Mouse (Mus musculus): ENCODE data around the gene Cryzl1. TPM values are rescaled to one million over a fixed set of nuclear protein-coding genes. Genes with fewer than 3 reads are reported as not detected.

Cryzl1 gene
- polyA plus RNA-seq, 1 experiment from 2014 or later, result 36.3 TPM

- H3K4me1 ChIP-seq (replicated peaks; ENCODE audit: control insufficient read depth, insufficient read depth, low read length), result no peaks in the 10 kb centered on the region
- no peaks in the 10 kb centered on the region for H3K9me3 ChIP-seq (ENCODE audit: control insufficient read depth)
- H3K27me3 ChIP-seq (replicated peaks; ENCODE audit: control insufficient read depth, insufficient read depth, low read length), result no peaks in the 10 kb centered on the region
- no peaks in the 10 kb centered on the region for H3K36me3 ChIP-seq (ENCODE audit: control insufficient read depth, insufficient read depth)
- no peak overlapping the region for H3K4me3 ChIP-seq (ENCODE audit: low read depth, low read length)
- no peak for TF ChIP-seq CTCF (IDR thresholded peaks at IDR 0.05; ENCODE audit: low read depth)
- no peak overlapping the region for H3K27ac ChIP-seq (ENCODE audit: low read depth, low read length)
- H3K9ac ChIP-seq (ENCODE audit: low read depth, low read length), result no peak overlapping the region
- no peak overlapping the region for H3K4me2 ChIP-seq (replicated peaks; ENCODE audit: low read depth)
- no peak for ATAC-seq
- WGBS, result 61% methylated on average over 5 of the region's 5 CpGs
Measured at GRCm38 (mm10) chr16:91734771-91735170, 6.0 kb upstream of the Cryzl1 start.

DNA sequence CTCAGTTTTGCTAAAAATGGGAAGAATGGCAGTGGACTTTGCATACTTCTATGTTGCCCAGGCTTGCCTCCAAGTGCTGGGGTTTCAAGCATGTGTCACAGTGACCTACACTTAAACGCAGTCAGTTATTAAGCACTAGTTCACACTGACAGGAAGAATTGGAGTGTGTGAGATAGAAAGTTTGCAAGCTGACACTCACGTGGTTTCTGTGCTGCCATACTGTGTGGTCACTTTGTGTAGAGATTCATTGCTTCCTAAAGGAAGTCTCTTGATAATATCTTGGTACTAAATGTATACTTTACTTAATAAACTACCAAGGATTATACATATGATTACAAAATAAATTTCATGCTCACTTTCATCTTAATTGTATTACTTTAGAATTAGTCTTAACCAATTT, 4.0 kb upstream of the Cryzl1 start:
- Histone ChIP-seq H3K4me2 (replicated peaks; ENCODE audit: low read depth) (no peak overlapping the region), H3K27ac (ENCODE audit: low read depth, low read length) (no peak overlapping the region), H3K9ac (ENCODE audit: low read depth, low read length) (no peak overlapping the region), H3K27me3 (replicated peaks; ENCODE audit: control insufficient read depth, insufficient read depth, low read length) (no peaks in the 10 kb centered on the region), H3K9me3 (ENCODE audit: control insufficient read depth) (no peaks in the 10 kb centered on the region), H3K4me1 (replicated peaks; ENCODE audit: control insufficient read depth, insufficient read depth, low read length) (no peaks in the 10 kb centered on the region), H3K36me3 (ENCODE audit: control insufficient read depth, insufficient read depth) (no peaks in the 10 kb centered on the region), H3K4me3 (ENCODE audit: low read depth, low read length) (no peak overlapping the region)
- whole genome bisulfite sequencing, result 73% methylated on average over 2 of the region's 2 CpGs
- TF ChIP-seq CTCF (IDR thresholded peaks at IDR 0.05; ENCODE audit: low read depth), result no peak
- ATAC-seq, result no peak

- peaks cover under 1% of the 10 kb centered on the region; the same call in 1 of the 2 replicates for H3K36me3 ChIP-seq (ENCODE audit: control insufficient read depth, insufficient read depth)
- ATAC-seq, result no peak
- H3K27ac ChIP-seq (ENCODE audit: low read depth, low read length), result 0 out of 2 replicates have a peak overlapping the region, but pooled peaks have one; percentile 78
- H3K9me3 ChIP-seq (ENCODE audit: control insufficient read depth), result no peaks in the 10 kb centered on the region
- peak overlapping the region; percentile 88 for H3K4me3 ChIP-seq (ENCODE audit: low read depth, low read length)
- 3% methylated on average over 11 of the region's 11 CpGs for WGBS
- no peak for TF ChIP-seq CTCF (IDR thresholded peaks at IDR 0.05; ENCODE audit: low read depth)
- no peaks in the 10 kb centered on the region for H3K27me3 ChIP-seq (replicated peaks; ENCODE audit: control insufficient read depth, insufficient read depth, low read length)
- H3K4me1 ChIP-seq (replicated peaks; ENCODE audit: control insufficient read depth, insufficient read depth, low read length), result no peaks in the 10 kb centered on the region
- peak overlapping the region; percentile 93 for H3K4me2 ChIP-seq (replicated peaks; ENCODE audit: low read depth)
- H3K9ac ChIP-seq (ENCODE audit: low read depth, low read length), result peak overlapping the region; percentile 78; the same call in 1 of the 2 replicates
Measured at GRCm38 (mm10) chr16:91730446-91730845, 1.7 kb upstream of the Cryzl1 start.

GRCm38 (mm10) chr16:91729821-91730441, 1.2 kb upstream of the Cryzl1 start:
- under 1% methylated on average over 24 of the region's 44 CpGs for whole genome bisulfite sequencing
- no peak for TF ChIP-seq CTCF (IDR thresholded peaks at IDR 0.05; ENCODE audit: low read depth)
- ATAC-seq, result no peak

DNA sequence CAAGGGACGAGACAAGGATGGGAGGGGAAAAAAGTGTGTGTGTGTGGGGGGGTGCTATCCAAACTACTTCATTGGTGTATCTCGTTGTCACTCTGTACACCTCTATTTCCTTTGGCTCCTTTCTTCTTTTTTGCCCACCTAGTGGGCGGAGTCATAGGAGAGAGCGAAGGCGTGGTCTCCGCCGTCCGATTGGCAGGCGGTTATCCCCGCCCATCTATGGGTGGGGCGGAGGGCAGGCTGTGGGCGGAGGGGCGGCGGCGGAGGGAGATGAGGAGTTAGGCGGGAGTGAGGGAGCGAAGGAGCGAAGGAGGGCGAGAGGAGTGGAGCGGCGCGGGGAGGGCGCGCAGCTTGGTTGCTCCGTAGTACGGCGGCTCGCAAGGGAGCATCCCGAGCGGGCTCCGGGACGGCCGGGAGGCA, 299 bp upstream of the Cryzl1 start, which contains the start of gene Itsn1:
Gene Itsn1, plus strand, starts transcription at position 216 of the 417 bp plus-strand sequence.
- Histone ChIP-seq H3K36me3 (ENCODE audit: control insufficient read depth, insufficient read depth) (peaks cover 5% of the 10 kb centered on the region; the same call in 1 of the 2 replicates), H3K4me2 (replicated peaks; ENCODE audit: low read depth) (peak within 1 kb of the TSS; percentile 93), H3K27ac (ENCODE audit: low read depth, low read length) (peak within 1 kb of the TSS; percentile 81), H3K4me3 (ENCODE audit: low read depth, low read length) (peak within 1 kb of the TSS; percentile 88), H3K9ac (ENCODE audit: low read depth, low read length) (peak within 1 kb of the TSS; percentile 78), H3K27me3 (replicated peaks; ENCODE audit: control insufficient read depth, insufficient read depth, low read length) (no peaks in the 10 kb centered on the region), H3K9me3 (ENCODE audit: control insufficient read depth) (no peaks in the 10 kb centered on the region), H3K4me1 (replicated peaks; ENCODE audit: control insufficient read depth, insufficient read depth, low read length) (no peaks in the 10 kb centered on the region)
- ATAC-seq, result peak; percentile 92
- TF ChIP-seq CTCF (IDR thresholded peaks at IDR 0.05; ENCODE audit: low read depth), result peak; percentile 5; the same call in 1 of the 2 replicates
- 0% methylated on average over 21 of the region's 33 CpGs for WGBS

More at GRCm38 (mm10) chr16:91729821-91730441, 1.2 kb upstream of the Cryzl1 start:
- H3K9me3 ChIP-seq (ENCODE audit: control insufficient read depth), result no peaks in the 10 kb centered on the region
- peak overlapping the region; percentile 93 for H3K4me2 ChIP-seq (replicated peaks; ENCODE audit: low read depth)
- H3K4me3 ChIP-seq (ENCODE audit: low read depth, low read length), result peak overlapping the region; percentile 88
- no peaks in the 10 kb centered on the region for H3K4me1 ChIP-seq (replicated peaks; ENCODE audit: control insufficient read depth, insufficient read depth, low read length)
- H3K27me3 ChIP-seq (replicated peaks; ENCODE audit: control insufficient read depth, insufficient read depth, low read length), result no peaks in the 10 kb centered on the region
- H3K27ac ChIP-seq (ENCODE audit: low read depth, low read length), result peak overlapping the region; percentile 78
- peak overlapping the region; percentile 78 for H3K9ac ChIP-seq (ENCODE audit: low read depth, low read length)
- peaks cover 5% of the 10 kb centered on the region; the same call in 1 of the 2 replicates for H3K36me3 ChIP-seq (ENCODE audit: control insufficient read depth, insufficient read depth)

GRCm38 (mm10) chr16:91727433-91727832, 1.3 kb downstream of the Cryzl1 start:
- no peak for TF ChIP-seq CTCF (IDR thresholded peaks at IDR 0.05; ENCODE audit: low read depth)
- Histone ChIP-seq H3K27me3 (replicated peaks; ENCODE audit: control insufficient read depth, insufficient read depth, low read length) (no peaks in the 10 kb centered on the region), H3K9me3 (ENCODE audit: control insufficient read depth) (no peaks in the 10 kb centered on the region), H3K4me1 (replicated peaks; ENCODE audit: control insufficient read depth, insufficient read depth, low read length) (no peaks in the 10 kb centered on the region), H3K9ac (ENCODE audit: low read depth, low read length) (no peak overlapping the region), H3K36me3 (ENCODE audit: control insufficient read depth, insufficient read depth) (peaks cover 5% of the 10 kb centered on the region; the same call in 1 of the 2 replicates), H3K4me3 (ENCODE audit: low read depth, low read length) (peak overlapping the region; percentile 88), H3K4me2 (replicated peaks; ENCODE audit: low read depth) (peak overlapping the region; percentile 93), H3K27ac (ENCODE audit: low read depth, low read length) (peak overlapping the region; percentile 81; the same call in 1 of the 2 replicates)
- ATAC-seq, result no peak
- 54% methylated on average over 15 of the region's 15 CpGs for WGBS

All from intestine, postnatal 0 days (tissue).